Mouse (Mus musculus) layer of hippocampus, adult 9-10 months (tissue): ENCODE results near the gene Wasf3.
A peak's percentile ranks its signal among the peaks of the same experiment; 100 is the strongest.
"Not testable (repeated sequence)": the region's sequence is repeated elsewhere in the genome, so short reads cannot be mapped to it uniquely, and the experiment has no call there.

Experiments
- DNase-seq: peaks from one replicate; pipeline ENCODE4 v3.0.0; 2022; ENCODE audit warnings: low spot score

Wasf3 gene

GRCm38 (mm10) chr5:146446633-146447032, 61.8 kb downstream of the Wasf3 start:
- no peak for DNase-seq

GRCm38 (mm10) chr5:146451592-146452254, 66.9 kb downstream of the Wasf3 start:
- no peak for DNase-seq

GRCm38 (mm10) chr5:146453556-146453955, 68.8 kb downstream of the Wasf3 start:
- no peak for DNase-seq

- DNase-seq, result no peak
Observed at GRCm38 (mm10) chr5:146461612-146462011, 76.8 kb downstream of the Wasf3 start.

GRCm38 (mm10) chr5:146466663-146467062, 81.9 kb downstream of the Wasf3 start:
- DNase-seq, result no peak

- DNase-seq, result no peak
Observed at GRCm38 (mm10) chr5:146468311-146468710, 83.5 kb downstream of the Wasf3 start.

- DNase-seq, result no peak
Observed at GRCm38 (mm10) chr5:146470821-146471220, 86.0 kb downstream of the Wasf3 start.

GRCm38 (mm10) chr5:146471311-146471710, 86.5 kb downstream of the Wasf3 start:
- DNase-seq, result no peak

- no peak for DNase-seq
Observed at GRCm38 (mm10) chr5:146471821-146472220, 87.0 kb downstream of the Wasf3 start.

GRCm38 (mm10) chr5:146479564-146479963, 94.8 kb downstream of the Wasf3 start:
- DNase-seq, result peak; percentile 26

- DNase-seq, result not testable (repeated sequence)
Observed at GRCm38 (mm10) chr5:146481665-146482064, 96.9 kb downstream of the Wasf3 start, which contains the start of gene Gm6408. Gm6408 (plus strand) TSS chr5:146481965.

- not testable (repeated sequence) for DNase-seq
Observed at GRCm38 (mm10) chr5:146488959-146489358, 104.2 kb downstream of the Wasf3 start.

GRCm38 (mm10) chr5:146491063-146491462, 106.3 kb downstream of the Wasf3 start, which contains the start of gene Gm6370:
Gm6370 (plus strand) TSS chr5:146491363.
- not testable (repeated sequence) for DNase-seq

GRCm38 (mm10) chr5:146502099-146502498, 117.3 kb downstream of the Wasf3 start, which contains the start of gene 4930449I24Rik:
4930449I24Rik (plus strand) TSS chr5:146502399.
- DNase-seq, result not testable (repeated sequence)

- DNase-seq, result not testable (repeated sequence)
Observed at GRCm38 (mm10) chr5:146513823-146514222, 129.0 kb downstream of the Wasf3 start, which contains the start of gene Gm3402. Gm3402 (plus strand) TSS chr5:146514123.
